Mouse (Mus musculus): ENCODE measurements around the gene Ddx18.

DNA sequence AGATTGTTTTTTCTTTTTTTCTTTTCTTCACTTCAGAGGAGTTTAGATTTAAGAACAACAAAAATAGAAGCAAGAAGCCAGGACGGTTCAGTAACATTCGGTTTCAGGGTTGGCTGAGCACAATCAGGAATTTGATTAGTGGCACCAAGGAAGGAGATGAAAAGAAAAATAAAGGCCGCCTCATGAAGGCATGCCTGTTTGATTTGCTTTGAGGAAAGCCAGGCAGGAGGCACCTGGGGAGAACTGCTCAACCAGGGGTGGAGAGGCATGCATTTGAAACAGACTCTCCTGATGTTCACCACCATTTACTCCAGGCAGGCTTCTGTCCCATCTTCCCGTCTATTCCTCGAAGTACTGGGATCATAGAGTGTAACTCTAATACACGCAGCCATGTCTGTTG is 34.1 kb upstream of the Ddx18 start:
- no peak for TF ChIP-seq IRF4 (IDR thresholded peaks at IDR 0.05; ENCODE audit: low read depth, low read length)
- no peak for TF ChIP-seq NELFE (IDR thresholded peaks at IDR 0.05; ENCODE audit: low read depth, low read length)
- TF ChIP-seq EP300 (IDR thresholded peaks at IDR 0.05; ENCODE audit: low read length) = no peak
- TF ChIP-seq ELF1 (IDR thresholded peaks at IDR 0.05; ENCODE audit: low read depth, low read length) = no peak

Measured in CH12.LX (cell line).